ENCODE assay signal across 22 mouse cellular contexts in the genomic region with DNA sequence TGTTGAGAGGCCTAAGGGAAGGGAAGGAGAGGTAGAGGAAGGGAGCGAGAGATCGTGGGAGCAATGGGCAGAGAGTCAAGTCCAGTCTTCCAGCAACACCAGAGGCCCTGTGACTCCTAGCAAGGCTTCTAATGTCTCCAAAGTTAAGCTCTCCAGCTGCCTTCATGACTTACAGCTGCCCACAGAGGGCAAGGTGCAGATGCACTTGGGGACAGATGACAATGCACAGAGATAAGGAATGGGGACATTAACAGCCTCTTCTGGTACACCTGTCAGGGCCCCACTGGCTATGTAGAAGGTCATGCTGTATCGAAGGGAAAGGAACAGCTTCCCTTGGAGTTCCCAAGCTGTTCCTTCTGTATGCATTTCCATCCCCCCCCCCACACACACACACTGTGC. TPM values are rescaled to one million over a fixed set of nuclear protein-coding genes. Genes with fewer than 3 reads are reported as not detected.
"Had no signal": no experiment of that assay in that cellular context is flagged by ENCODE, and none has a peak within 500 bp of the region (broad histone marks: within the 10 kb centered on the region; RNA-seq: fewer than 3 reads in every experiment).

No protein-coding gene starts in this region.

- ATAC-seq: midbrain, embryonic 13.5 days had no signal

- H3K4me2 ChIP-seq: limb, embryonic 15.5 days; midbrain, embryonic 13.5 days; neural tube, embryonic 12.5 days had no signal

- H3K9ac ChIP-seq: limb, embryonic 15.5 days; liver, embryonic 14.5 days; midbrain, embryonic 13.5 days; neural tube, embryonic 12.5 days had no signal

- H3K36me3 ChIP-seq: limb, embryonic 15.5 days; midbrain, embryonic 13.5 days; neural tube, embryonic 12.5 days had no signal

- H3K27me3 ChIP-seq: limb, embryonic 15.5 days; neural tube, embryonic 12.5 days had no signal

- H3K27ac ChIP-seq: kidney, postnatal 0 days; limb, embryonic 15.5 days; liver, embryonic 14.5 days; midbrain, embryonic 13.5 days; neural tube, embryonic 12.5 days had no signal

- H3K9me3 ChIP-seq: limb, embryonic 15.5 days; midbrain, embryonic 13.5 days; neural tube, embryonic 12.5 days had no signal

- H3K4me3 ChIP-seq: limb, embryonic 15.5 days; midbrain, embryonic 13.5 days; neural tube, embryonic 12.5 days had no signal

- DNase-seq: kidney, adult 9 months; kidney, postnatal 36 days; layer of hippocampus, adult 9-11 months; layer of hippocampus, postnatal 36 days; lung, adult 18-20 months; right cerebral cortex, postnatal 14 days; thymus, postnatal 36 days had no signal

RNA-seq across cellular contexts. Expression of gene AL607142.1, which starts 4.8 kb away (rescaled TPM):
- total RNA-seq: layer of hippocampus, adult 18-20 months; layer of hippocampus, postnatal 36 days; left cerebral cortex, adult 8-10 months; left cerebral cortex, postnatal 25 days; megakaryocyte-erythroid progenitor cell, adult 5-6 weeks; neutrophil, adult 5-6 weeks had no signal
- polyA plus RNA-seq: kidney, postnatal 0 days; limb, embryonic 11.5 days; limb, embryonic 15.5 days; liver, embryonic 14.5 days; lung, embryonic 16.5 days; midbrain, embryonic 13.5 days; neural tube, embryonic 12.5 days; spleen, adult 2 months; stomach, embryonic 16.5 days; thymus, postnatal 0 days had no signal
